Mouse (Mus musculus) erythroid progenitor cell, adult 5-6 weeks (primary cell): ENCODE data around the gene Ipo11. TPM values are rescaled to one million over a fixed set of nuclear protein-coding genes. Genes with fewer than 3 reads are reported as not detected.
"Not testable (repeated sequence)": the region's sequence is repeated elsewhere in the genome, so short reads cannot be mapped to it uniquely, and the experiment has no call there.

Experiments
- ATAC-seq: replicated peaks from 2 replicates; pipeline ENCODE4 v1.8.0; 2016; ENCODE audit warnings: moderate number of reproducible peaks, mild to moderate bottlenecking, moderate TSS enrichment, inconsistent platforms; ENCODE audit not compliant: poor library complexity, low FRiP score, severe bottlenecking
- total RNA-seq, 2 experiments: library from RNA; stranded (forward) in 1 of 2; stranded (reverse) in 1 of 2; fragments of 150-400 nt in 1 of 2; fragments of 186-747, 209-891 nt in 1 of 2; gene quantifications; 2 replicates each; pipeline versions ENCODE4 v1.2.3 to v1.2.4; 2015 to 2017; ENCODE audit warnings: low replicate concordance in 2 of 2

The Ipo11 gene
- total RNA-seq, 2 experiments from 2014 or later = 48.6 to 69.7 TPM

DNA sequence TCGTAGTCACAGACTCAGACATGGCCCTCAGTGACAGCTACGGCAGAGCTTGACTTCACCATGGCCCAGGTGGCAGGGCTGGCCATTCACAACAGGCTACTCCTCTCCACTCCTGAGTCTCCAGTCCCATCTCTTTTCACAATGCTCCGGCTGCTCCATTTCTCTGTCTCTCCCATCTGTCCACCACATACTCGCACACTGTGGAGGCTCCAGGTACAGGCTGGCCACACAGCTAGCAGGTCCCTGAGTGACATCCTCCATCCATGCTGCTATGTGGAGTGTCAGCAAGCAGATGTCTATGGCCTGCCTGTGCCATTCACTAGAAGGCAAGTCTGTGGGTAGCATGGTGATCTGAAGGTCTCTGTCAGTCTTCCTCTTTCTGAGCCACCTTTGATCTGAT is 29.5 kb downstream of the Ipo11 start:
- no peak for ATAC-seq

DNA sequence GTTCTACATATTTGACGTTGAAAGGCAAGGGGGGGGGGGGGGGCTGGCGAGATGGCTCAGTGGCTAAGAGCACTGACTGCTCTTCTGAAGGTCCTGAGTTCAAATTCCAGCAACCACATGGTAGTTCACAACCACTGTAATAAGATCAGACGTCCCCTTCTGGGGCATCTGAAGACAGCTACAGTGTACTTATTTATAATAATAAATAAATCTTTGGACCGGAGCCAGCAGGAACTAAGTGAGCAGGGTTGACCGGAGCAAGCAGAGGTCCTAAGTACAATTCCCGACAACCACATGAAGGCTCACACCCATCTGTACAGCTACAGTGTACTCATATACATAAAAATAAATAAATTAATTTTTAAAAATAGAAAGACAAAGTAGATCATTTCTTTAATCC is 31.6 kb downstream of the Ipo11 start:
- ATAC-seq = not testable (repeated sequence)

DNA sequence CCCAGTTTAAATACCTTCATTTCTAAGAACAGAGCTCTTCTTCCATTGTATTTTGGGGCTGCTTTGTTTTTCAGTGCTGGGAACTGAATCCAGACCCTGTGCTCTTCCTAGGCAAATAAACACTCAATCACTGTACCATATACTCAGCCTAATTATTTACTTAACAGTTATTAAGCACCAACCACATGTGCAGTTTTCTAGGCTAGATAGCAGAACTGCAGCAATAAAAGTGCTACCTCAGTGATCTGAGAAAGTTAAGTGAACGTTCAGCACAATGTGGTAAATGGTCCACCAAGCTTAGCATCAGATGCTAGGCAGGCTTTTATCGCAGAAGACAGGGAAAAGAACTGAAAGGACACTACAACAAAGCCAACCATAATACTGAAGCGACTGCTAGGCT is 32.1 kb downstream of the Ipo11 start:
- ATAC-seq = no peak

DNA sequence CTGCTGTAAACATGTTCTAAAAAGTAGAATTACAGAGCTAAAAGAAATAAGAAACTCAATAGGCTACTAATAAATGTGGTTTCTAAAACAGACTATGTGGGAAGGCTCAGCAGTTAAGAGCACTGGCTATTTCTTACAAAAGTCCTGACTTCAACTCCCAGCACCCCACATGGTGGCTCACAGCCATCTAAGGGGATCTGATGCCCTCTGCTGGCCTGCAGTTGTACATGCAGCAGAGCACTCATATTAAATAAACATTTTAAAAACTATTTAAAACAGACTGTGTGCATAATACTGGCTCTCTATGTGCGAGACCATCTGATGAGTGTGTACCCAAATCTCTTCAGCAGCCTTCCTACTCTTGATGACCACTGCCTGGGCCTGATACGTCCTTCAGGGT is 42.5 kb downstream of the Ipo11 start:
- ATAC-seq = peak; percentile 13; the same call in 1 of the 2 replicates

DNA sequence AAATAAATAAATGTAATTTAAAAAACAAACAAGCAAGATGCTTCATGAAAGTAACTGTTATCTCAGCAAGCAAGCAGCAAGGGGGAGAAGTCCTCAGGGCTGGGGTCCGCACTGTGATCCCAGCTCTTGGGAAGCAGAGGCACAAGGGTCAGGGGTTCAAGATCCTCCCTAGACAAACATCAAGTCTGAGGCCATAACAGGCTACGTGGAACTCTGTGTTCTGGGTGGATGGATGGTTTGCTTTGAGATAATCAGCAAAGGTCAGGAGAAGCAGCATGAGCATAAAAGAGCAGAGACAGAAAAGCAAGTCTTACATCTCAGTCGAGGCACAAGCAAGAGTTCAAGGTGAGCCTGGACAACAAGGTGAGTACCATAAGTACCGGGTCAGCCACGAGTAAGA is 43.1 kb downstream of the Ipo11 start:
- peak; percentile 51 for ATAC-seq

DNA sequence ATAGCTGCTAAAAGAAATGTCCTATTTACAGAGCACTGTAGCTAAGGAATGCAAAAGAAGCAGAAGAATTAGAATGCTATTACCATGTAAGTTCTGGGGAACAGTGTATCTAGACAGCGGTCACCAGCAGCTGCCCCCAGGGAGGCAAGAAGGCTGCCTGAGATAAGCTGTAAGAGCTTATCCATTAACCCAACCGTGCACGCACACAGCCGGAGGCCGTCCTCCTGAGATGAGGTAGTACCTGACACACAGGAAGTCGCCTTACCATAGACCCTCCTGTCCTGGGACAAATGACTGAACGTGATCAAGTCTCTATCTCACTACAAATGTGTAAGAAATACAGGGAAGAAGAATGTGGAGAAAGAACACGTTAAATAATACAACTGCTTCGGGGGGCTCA is 43.6 kb downstream of the Ipo11 start:
- peak; percentile 98 for ATAC-seq

DNA sequence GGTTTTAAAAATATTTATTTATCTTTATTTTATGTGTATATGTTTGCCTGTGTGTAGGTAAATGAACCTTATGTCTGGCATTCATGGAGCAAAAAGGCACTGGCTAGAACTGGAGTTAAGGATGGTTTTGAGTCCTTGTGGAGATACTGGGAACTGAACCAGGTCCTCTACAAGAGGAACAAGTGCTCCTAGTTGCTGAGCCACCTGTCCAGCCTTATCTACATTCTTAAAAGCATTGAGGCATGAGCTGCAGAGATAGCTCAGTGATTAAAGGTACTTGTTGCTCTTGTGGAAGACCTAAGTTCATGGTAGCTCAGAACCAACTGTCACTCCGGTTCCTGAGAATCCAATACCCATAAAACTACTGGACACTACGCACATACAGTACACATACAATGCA is 49.4 kb downstream of the Ipo11 start:
- ATAC-seq = no peak

DNA sequence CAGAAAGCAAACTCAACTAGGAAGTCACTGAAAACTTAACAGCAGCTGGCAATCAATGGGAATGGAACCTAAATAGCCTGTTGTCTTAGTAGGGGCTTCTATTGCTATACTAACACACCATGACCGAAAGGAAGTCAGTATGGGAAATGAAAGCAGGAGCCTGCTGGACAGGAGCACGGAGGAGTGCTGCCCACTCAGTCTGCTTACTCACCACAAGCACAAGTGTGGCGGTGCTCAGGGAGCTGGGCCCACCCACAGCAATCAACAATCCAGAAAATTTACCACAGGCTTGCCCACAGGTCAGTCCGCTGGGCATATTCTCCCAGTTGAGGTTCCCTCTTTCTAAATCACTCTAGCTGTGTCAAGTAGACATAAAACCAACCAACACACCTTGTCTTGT is 52.5 kb downstream of the Ipo11 start:
- no peak for ATAC-seq

DNA sequence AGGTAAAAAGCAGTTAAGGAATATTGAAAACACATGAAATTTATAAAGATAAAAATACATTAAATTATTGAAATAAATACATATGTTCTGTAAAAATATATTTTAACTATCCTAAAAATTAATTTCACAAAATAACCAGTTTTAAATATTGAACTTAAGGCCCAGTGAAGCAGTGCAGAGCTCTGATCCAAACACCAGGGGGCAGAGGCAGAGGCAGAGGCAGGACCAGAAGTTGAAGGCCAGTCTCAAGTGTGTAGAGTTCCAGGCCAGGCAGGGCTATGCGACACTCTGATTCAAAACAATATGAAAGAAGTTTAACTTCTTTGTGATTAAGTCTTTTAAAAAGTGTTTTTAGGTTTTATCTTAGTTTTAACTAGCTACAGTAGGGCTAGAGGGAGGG is 60.5 kb downstream of the Ipo11 start:
- peak; percentile 95 for ATAC-seq

DNA sequence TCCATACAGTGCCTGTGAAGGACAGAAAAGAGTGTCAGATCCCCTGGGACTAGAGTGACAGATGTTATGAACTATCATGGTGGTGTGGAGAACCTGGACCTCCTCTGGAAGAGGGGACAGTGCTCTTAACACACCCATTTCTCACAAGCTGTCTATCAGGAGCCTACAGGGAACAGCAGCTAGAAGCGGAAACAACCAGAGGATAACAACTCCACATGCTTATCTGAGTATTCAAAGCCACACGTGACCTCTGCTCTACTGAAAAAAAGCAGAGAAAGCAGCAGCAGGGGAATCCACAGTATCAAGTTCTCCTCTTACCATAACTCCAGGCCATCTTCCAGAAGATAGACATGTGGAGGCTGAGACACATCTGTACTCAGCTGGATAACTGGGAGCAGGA is 71.2 kb downstream of the Ipo11 start:
- peak; percentile 97 for ATAC-seq

DNA sequence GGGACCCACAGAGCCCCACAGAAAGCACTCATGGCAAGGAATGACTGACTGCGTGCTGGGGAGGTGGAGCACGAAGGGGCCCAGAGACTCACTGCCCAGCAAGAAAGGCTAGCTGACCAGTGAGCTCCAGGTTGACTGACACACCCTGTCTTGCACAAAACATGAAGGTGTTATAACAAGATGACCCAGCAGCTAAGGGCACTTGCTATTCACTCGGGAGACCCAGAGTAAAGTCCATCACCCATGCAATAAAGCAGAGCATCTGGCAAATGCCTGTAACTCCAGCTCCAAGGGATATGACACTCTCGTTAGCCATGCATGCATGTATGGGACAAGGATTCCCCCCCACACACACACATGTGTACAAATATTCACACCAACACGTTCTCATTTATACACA is 78.0 kb downstream of the Ipo11 start:
- ATAC-seq = no peak

DNA sequence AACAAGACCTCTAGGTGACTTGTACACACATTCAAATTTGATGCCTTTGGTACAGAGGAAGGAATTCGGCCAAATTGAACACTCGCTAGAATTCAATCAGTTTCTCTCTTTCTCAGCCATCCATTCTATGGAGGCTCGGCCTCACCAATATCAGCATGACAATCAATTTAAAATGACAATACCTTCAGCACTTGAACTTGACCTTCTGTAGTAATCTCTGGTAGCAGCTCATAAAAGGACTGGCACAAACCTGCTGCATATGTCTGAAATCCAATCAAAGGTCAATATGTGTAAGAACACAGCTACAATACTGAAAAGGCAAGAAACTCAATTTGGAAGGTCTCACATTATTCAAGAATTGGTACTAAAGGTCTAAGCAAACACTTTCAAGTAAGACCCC is 80.2 kb downstream of the Ipo11 start:
- ATAC-seq = no peak

DNA sequence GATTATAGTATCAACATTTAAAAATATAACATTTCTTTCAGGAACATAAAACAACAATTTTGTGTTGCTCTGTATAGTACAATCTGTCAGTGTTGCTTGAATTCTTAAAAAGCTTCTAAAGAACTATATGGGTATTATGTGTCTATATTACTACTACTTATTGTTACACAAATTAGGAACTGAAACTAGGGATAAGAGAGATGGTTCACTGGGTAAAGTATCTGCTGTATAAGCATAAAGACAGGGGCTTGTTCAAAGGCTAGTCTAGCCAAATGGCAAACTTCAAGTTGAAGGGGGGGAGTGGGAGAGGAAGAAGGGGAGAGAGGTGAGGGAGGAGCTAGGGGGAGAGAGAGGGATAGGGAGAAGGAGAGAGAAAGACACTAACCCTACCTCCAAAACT is 89.2 kb downstream of the Ipo11 start:
- ATAC-seq = no peak

DNA sequence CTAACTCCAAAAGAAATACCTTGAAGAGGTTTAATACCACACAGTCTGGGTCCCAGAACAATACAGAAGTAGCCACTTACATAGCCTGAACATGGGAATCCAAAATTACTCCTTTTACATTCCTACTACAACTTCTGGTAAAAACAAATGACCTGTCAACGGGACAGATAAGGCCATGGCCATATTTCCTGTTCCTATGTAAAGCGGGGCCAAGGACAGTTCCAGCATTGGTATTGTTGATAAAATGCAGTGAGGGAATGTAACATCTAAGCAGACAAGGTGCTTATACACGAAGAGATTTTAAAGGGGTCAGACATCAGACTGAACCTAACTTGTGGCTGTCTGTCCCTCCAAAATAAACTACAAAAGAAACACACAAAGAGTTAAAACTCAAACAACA is 91.8 kb downstream of the Ipo11 start:
- ATAC-seq = no peak

DNA sequence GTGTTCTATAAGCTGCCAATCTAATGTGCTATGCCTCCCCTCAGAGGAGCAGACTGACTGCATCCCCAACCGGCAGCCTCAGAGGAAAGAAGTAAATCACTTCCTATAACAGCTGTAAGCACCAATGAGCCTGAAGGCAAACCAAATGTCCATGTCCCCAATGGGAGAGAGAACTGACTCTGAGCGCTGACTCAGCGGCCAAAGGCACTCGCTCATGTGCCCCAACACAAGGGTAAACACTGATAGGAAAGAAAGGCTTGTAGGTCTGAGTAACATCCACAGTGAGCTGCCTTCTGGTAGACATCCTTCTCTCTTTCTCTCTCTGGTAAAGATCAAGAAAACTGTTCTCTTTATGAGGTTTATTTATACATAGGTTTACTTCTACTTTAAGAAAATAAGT is 94.2 kb downstream of the Ipo11 start:
- ATAC-seq = no peak

DNA sequence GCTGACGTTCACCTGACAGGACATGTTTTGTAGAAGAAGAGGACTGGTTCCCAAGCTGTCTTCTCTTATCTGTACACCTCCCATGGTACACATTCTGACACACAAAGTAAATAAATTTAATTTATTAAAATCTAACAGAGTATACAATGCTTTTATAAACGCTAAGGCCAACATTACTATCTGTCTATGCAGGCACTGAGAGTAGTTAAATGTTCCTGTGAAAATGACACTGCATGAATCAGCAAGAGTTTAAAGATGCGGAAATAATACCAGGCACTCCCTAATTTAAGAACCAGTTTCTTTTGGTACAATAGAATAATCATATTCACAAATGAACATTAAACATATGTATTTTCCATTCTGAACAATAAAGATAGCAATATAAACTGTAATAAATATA is 98.0 kb downstream of the Ipo11 start:
- peak; percentile 65 for ATAC-seq

DNA sequence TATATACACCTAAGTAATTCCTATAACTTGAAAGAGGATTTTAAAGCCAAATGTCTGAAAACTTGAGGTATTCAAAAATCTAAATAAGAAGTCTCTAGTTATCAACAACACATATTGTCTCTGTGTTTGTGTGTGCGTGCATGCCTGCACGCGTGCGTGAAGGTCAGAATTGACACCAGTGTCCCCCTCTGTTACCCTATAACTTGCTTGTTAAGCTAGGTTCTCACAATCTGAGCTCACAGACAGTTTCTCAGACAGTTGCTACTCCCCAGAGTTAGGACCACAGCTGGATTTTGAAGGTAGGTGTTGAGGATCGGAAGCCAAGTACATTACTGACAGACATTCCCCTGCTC is 100.3 kb downstream of the Ipo11 start:
- ATAC-seq = no peak

DNA sequence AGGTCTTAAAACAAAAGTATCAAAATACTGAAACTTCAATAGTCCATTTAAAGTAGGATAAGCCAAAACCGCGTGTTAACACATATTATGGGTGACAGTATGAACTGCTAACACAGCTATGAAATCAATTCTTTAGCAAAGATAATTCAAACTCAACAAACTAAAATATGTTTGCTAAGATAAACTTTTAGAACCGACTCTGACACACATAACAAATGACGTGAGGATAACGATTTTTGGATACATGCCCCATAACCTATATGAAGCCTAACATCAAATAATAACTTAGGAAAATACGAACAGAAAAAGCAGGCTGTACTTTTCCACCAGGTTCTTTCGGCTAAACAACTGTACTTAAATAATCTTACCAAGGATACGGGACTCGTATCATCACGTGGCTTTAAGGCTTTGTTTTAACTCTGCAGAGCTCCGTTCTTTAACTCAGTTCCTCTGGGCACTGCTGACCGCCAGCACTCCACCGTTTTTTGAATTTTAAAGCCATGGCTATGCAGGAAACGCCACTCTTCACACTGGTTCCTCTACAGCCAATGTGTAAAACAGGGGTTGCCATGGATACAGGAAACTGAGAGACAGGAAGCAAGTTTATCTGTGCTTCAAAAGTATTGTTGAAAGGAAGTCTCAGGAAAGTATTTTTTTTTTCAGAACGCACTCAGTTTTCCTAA is 100.8 kb downstream of the Ipo11 start:
- ATAC-seq = peak; percentile 49

DNA sequence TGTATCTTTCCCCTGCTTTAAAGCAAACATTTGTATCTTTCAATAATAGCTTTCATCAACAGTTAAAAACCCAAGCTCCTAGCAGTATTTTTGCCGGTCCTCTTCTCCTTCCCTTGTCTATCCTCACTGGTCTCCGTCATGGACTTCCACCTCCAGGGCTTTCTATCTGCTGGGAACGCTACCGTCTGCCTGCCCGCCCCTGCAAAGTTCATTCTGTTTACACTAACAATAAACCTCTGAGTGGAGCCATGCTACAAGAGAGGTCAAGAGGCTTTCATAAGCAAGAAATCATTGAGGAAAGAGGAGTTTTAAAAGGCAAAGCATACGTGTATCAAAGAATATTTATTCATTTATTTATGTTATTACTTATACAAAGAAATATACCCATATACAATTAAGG is 106.7 kb downstream of the Ipo11 start:
- ATAC-seq = no peak

DNA sequence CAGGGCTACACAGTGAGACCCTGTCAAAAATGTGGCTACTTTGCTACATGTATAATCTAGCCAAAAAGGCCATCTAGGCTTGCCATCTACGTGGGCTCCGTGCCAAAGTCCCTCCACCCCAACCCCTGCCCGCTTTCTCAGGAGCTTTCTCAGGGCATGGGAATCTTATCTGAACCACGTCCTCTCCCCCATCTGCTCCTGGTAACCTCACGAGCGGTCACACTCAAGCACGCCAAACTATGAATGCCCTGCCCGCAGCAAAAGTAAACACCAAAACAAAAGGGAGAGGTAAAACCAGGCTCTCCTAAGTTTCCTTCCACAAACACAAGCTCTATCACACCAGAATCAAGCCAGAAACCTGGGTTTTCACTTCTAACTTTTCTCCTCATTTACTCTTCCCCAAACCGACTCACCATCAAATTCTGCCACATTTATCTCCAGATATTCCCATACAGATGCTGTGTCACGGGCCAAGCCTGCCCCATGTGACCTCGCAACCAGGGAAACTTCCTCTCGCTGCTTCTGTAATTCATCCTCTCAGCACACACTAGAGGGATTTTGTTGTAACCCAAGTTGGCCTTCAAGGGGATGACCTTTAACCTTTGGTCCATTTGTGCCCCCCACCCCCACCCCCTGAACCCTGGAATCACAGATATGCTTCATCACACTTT is 107.3 kb downstream of the Ipo11 start:
- peak; percentile 43; the same call in 1 of the 2 replicates for ATAC-seq

DNA sequence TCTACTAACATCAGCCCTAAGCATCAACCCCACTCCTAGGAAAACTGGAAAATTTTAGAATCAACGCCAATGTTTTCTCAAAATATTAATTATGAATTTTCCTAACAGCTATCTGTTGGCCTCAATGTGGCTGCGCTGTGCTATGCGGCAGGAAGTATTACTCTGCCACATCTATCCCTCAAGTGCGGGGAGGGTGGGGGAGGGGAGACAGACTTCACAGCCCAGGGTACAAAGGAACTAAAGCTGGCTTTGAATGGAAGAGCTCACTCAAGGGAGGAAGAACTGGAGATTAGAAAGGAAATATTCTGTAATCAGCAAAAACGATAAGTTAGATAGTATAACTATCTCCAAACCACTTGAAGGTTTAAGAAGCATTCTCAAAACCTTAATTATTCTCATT is 111.1 kb downstream of the Ipo11 start:
- ATAC-seq = no peak

DNA sequence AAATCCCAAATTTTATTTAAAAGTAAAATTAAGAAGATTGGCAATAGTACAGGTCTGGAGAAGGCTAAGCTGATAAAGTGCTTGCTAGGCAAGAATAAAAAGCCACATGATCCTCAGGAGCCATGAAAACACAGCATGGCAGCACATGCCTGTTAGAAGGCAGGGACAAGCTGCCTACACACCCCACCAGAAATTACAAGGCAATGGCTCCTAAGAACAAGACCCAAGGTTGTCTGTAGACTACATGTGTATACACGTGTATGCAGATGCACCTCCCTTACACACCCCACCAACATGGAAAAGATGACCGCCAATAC is 112.9 kb downstream of the Ipo11 start:
- no peak for ATAC-seq
